Mouse (Mus musculus) cortical plate, adult 2 months (tissue): ENCODE measurements around the gene Fam136a.

Source experiments
- CTCF ChIP-seq: fragments of 200-500 bp; IDR thresholded peaks from 2 replicates; pipeline ENCODE4 v1.5.1; 2011; ENCODE audit warnings: mild to moderate bottlenecking, control low read depth, low read length; ENCODE audit not compliant: insufficient read depth; ENCODE audit errors: extremely low read depth
- POLR2A ChIP-seq: fragments of 200-500 bp; IDR thresholded peaks from 2 replicates; pipeline ENCODE4 v1.6.1; 2011; ENCODE audit warnings: mild to moderate bottlenecking, low read length, control low read depth; ENCODE audit not compliant: insufficient read depth; ENCODE audit errors: extremely low read depth

GRCm38 (mm10) chr6:86366853-86367249 lies 1.4 kb downstream of the Fam136a start:
- no peak for TF ChIP-seq POLR2A
- TF ChIP-seq CTCF, result no peak
